Mouse (Mus musculus): ENCODE results near the gene Vmn1r183. TPM values are rescaled to one million over a fixed set of nuclear protein-coding genes. Genes with fewer than 3 reads are reported as not detected.
A peak's percentile ranks its signal among the peaks of the same experiment; 100 is the strongest.

Vmn1r183 gene
- polyA plus RNA-seq, 2 experiments, result not detected

DNA sequence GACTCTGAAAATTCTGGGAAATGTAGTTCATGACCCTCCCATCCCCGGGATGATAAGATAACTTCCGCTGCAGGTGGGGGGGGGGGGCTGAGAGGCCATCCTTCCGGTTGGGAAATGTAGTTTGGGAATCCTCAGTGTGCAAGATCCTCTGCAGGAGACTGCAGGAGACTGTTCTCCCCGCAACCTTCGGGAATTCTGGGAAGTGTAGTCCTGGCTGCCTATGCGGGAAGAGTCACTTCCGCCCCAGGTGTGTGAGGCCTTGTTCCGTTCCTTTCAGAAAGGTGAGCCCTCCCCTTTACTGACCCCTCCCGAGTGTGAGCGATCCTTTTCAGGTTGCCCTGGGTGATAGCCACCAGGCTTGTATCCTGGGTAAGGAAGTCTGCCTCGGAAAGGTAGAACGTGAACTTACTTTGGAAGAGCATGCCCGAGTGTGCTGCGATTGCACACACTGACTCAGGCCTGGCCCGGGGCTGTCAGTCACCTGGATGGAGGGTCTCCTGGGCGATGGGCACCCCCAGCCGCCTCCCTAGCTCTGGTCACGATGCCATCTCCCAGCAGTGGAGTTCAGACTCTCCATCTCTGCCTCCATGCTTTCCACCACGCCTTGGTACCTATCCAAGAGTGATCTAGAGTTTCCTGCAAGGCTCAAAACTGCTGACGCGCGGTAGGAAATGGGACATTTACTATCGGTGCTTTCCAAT lies 59.3 kb downstream of the Vmn1r183 start, which contains the start of gene Zfp112:
Zfp112 (plus strand) TSS at position 159 of the 701 bp plus-strand sequence.
- peak; percentile 96 for ATAC-seq (ENCODE audit: low FRiP score, low read depth)
- peak within 1 kb of the TSS; percentile 80 for H3K27ac ChIP-seq (replicated peaks; ENCODE audit: low read depth, low read length)
- DNase-seq (ENCODE audit: low spot score), result peak; percentile 95
- WGBS, result under 1% methylated on average over 22 of the region's 23 CpGs
- H3K9ac ChIP-seq (ENCODE audit: low read depth, low read length, severe bottlenecking), result peak within 1 kb of the TSS; percentile 79
- H3K27me3 ChIP-seq (ENCODE audit: control insufficient read depth, insufficient read depth, low read length), result no peaks in the 10 kb centered on the region
- no peaks in the 10 kb centered on the region for H3K4me1 ChIP-seq (ENCODE audit: control insufficient read depth, insufficient read depth, low read length)
- TF ChIP-seq POLR2A (IDR thresholded peaks at IDR 0.05; ENCODE audit: borderline replicate concordance, extremely low read depth, insufficient read depth, insufficient read length), result 0 out of 2 replicates have a peak, but pooled peaks have one; percentile 12
- peaks cover 15% of the 10 kb centered on the region for H3K36me3 ChIP-seq (ENCODE audit: control insufficient read depth, insufficient read depth, low read length)
- H3K4me2 ChIP-seq (replicated peaks; ENCODE audit: low read depth, low read length, severe bottlenecking), result peak within 1 kb of the TSS; percentile 65
- H3K4me3 ChIP-seq (replicated peaks; ENCODE audit: low read length), result peak within 1 kb of the TSS; percentile 71
- peaks cover 21% of the 10 kb centered on the region for H3K9me3 ChIP-seq (ENCODE audit: control insufficient read depth, low read length)

DNA sequence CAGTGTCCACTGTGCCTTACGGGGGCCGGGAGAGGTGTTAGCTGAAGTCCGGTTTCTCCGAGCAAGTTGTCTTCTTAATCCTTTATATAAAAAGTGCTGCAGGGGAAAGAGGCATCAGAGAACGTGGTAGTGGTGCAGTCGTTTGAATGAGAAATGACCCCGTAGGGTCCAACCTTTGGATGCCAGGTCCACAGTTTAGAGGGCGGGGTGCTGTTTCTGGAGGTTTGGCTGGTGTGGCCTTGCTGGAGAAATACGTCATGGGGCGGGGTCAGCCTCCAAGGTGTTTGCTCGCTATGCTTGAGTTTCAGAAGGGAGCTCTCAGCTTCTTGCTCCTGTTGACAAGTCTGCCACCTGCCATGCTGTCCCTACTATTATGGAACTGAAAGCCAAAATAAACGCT lies 59.9 kb downstream of the Vmn1r183 start:
- no peaks in the 10 kb centered on the region for H3K27me3 ChIP-seq (ENCODE audit: control insufficient read depth, insufficient read depth, low read length)
- peaks cover 14% of the 10 kb centered on the region for H3K9me3 ChIP-seq (ENCODE audit: control insufficient read depth, low read length)
- H3K36me3 ChIP-seq (ENCODE audit: control insufficient read depth, insufficient read depth, low read length), result peaks cover 8% of the 10 kb centered on the region
- WGBS, result 11% methylated on average over 12 of the region's 12 CpGs
- H3K4me2 ChIP-seq (replicated peaks; ENCODE audit: low read depth, low read length, severe bottlenecking), result peak overlapping the region; percentile 65
- H3K9ac ChIP-seq (ENCODE audit: low read depth, low read length, severe bottlenecking), result peak overlapping the region; percentile 79
- peak overlapping the region; percentile 80 for H3K27ac ChIP-seq (replicated peaks; ENCODE audit: low read depth, low read length)
- no peak for ATAC-seq (ENCODE audit: low FRiP score, low read depth)
- peak; percentile 31 for DNase-seq (ENCODE audit: low spot score)
- no peak for TF ChIP-seq POLR2A (IDR thresholded peaks at IDR 0.05; ENCODE audit: borderline replicate concordance, extremely low read depth, insufficient read depth, insufficient read length)
- H3K4me3 ChIP-seq (replicated peaks; ENCODE audit: low read length), result peak overlapping the region; percentile 71
- H3K4me1 ChIP-seq (ENCODE audit: control insufficient read depth, insufficient read depth, low read length), result no peaks in the 10 kb centered on the region

Other genes starting within 250 kb of the Vmn1r183 start
- gene Vmn1r175, start 242.6 kb upstream of the Vmn1r183 start, polyA plus RNA-seq (2012; rRNA removed), result not detected in 2 replicates
- gene Vmn1r175, start 242.6 kb upstream of the Vmn1r183 start, polyA plus RNA-seq (2014; fragmentation: Nextera tagmentation; extraction: Ambion mirVana), result not detected in 2 replicates
- not detected in 2 replicates for gene Vmn1r176, start 215.9 kb upstream of the Vmn1r183 start, polyA plus RNA-seq (2012; rRNA removed)
- gene Vmn1r176, start 215.9 kb upstream of the Vmn1r183 start, polyA plus RNA-seq (2014; fragmentation: Nextera tagmentation; extraction: Ambion mirVana), result not detected in 2 replicates
- not detected in 2 replicates for gene Vmn1r177, start 186.8 kb upstream of the Vmn1r183 start, polyA plus RNA-seq (2012; rRNA removed)
- gene Vmn1r177, start 186.8 kb upstream of the Vmn1r183 start, polyA plus RNA-seq (2014; fragmentation: Nextera tagmentation; extraction: Ambion mirVana), result not detected in 2 replicates
- not detected in 2 replicates for gene Vmn1r178, start 161.2 kb upstream of the Vmn1r183 start, polyA plus RNA-seq (2012; rRNA removed)
- gene Vmn1r178, start 161.2 kb upstream of the Vmn1r183 start, polyA plus RNA-seq (2014; fragmentation: Nextera tagmentation; extraction: Ambion mirVana), result not detected in 2 replicates
- gene Vmn1r179, start 126.3 kb upstream of the Vmn1r183 start, polyA plus RNA-seq (2012; rRNA removed), result not detected in 2 replicates
- gene Vmn1r179, start 126.3 kb upstream of the Vmn1r183 start, polyA plus RNA-seq (2014; fragmentation: Nextera tagmentation; extraction: Ambion mirVana), result not detected in 2 replicates
- not detected in 2 replicates for gene Vmn1r180, start 102.6 kb upstream of the Vmn1r183 start, polyA plus RNA-seq (2012; rRNA removed)
- gene Vmn1r180, start 102.6 kb upstream of the Vmn1r183 start, polyA plus RNA-seq (2014; fragmentation: Nextera tagmentation; extraction: Ambion mirVana), result not detected in 2 replicates
- not detected in 2 replicates for gene Vmn1r181, start 78.6 kb upstream of the Vmn1r183 start, polyA plus RNA-seq (2012; rRNA removed)
- gene Vmn1r181, start 78.6 kb upstream of the Vmn1r183 start, polyA plus RNA-seq (2014; fragmentation: Nextera tagmentation; extraction: Ambion mirVana), result not detected in 2 replicates
- not detected in 2 replicates for gene V1rd19, start 51.6 kb upstream of the Vmn1r183 start, polyA plus RNA-seq (2012; rRNA removed)
- not detected in 2 replicates for gene V1rd19, start 51.6 kb upstream of the Vmn1r183 start, polyA plus RNA-seq (2014; fragmentation: Nextera tagmentation; extraction: Ambion mirVana)
- 24.0 and 24.4 TPM in 2 replicates for gene Zfp180, start 28.7 kb downstream of the Vmn1r183 start, polyA plus RNA-seq (2012; rRNA removed)
- 19.6 and 21.9 TPM in 2 replicates for gene Zfp180, start 28.7 kb downstream of the Vmn1r183 start, polyA plus RNA-seq (2014; fragmentation: Nextera tagmentation; extraction: Ambion mirVana)
- 3.6 and 5.1 TPM in 2 replicates for gene Zfp112, start 59.1 kb downstream of the Vmn1r183 start, polyA plus RNA-seq (2012; rRNA removed)
- 5.9 and 8.5 TPM in 2 replicates for gene Zfp112, start 59.1 kb downstream of the Vmn1r183 start, polyA plus RNA-seq (2014; fragmentation: Nextera tagmentation; extraction: Ambion mirVana)
- gene Zfp235, start 80.9 kb downstream of the Vmn1r183 start, polyA plus RNA-seq (2012; rRNA removed), result 13.5 and 16.7 TPM in 2 replicates
- gene Zfp235, start 80.9 kb downstream of the Vmn1r183 start, polyA plus RNA-seq (2014; fragmentation: Nextera tagmentation; extraction: Ambion mirVana), result 17.5 and 20.9 TPM in 2 replicates
- 3.2 and 3.5 TPM in 2 replicates for gene Zfp114, start 121.8 kb downstream of the Vmn1r183 start, polyA plus RNA-seq (2012; rRNA removed)
- gene Zfp114, start 121.8 kb downstream of the Vmn1r183 start, polyA plus RNA-seq (2014; fragmentation: Nextera tagmentation; extraction: Ambion mirVana), result 4.0 and 5.0 TPM in 2 replicates
- gene Zfp111, start 158.2 kb downstream of the Vmn1r183 start, polyA plus RNA-seq (2012; rRNA removed), result 6.1 and 7.0 TPM in 2 replicates
- gene Zfp111, start 158.2 kb downstream of the Vmn1r183 start, polyA plus RNA-seq (2014; fragmentation: Nextera tagmentation; extraction: Ambion mirVana), result 12.7 TPM in 2 replicates
- 4.4 and 4.7 TPM in 2 replicates for gene Zfp109, start 184.3 kb downstream of the Vmn1r183 start, polyA plus RNA-seq (2012; rRNA removed)
- 3.7 and 5.5 TPM in 2 replicates for gene Zfp109, start 184.3 kb downstream of the Vmn1r183 start, polyA plus RNA-seq (2014; fragmentation: Nextera tagmentation; extraction: Ambion mirVana)
- gene Zfp108, start 201.5 kb downstream of the Vmn1r183 start, polyA plus RNA-seq (2012; rRNA removed), result 3.1 and 4.1 TPM in 2 replicates
- gene Zfp108, start 201.5 kb downstream of the Vmn1r183 start, polyA plus RNA-seq (2014; fragmentation: Nextera tagmentation; extraction: Ambion mirVana), result 4.8 and 6.1 TPM in 2 replicates
- 5.8 and 6.2 TPM in 2 replicates for gene Zfp93, start 217.2 kb downstream of the Vmn1r183 start, polyA plus RNA-seq (2012; rRNA removed)
- gene Zfp93, start 217.2 kb downstream of the Vmn1r183 start, polyA plus RNA-seq (2014; fragmentation: Nextera tagmentation; extraction: Ambion mirVana), result 8.2 and 14.2 TPM in 2 replicates
- 36.8 and 45.0 TPM in 2 replicates for gene Zfp61, start 248.0 kb downstream of the Vmn1r183 start, polyA plus RNA-seq (2012; rRNA removed)
- 38.7 and 39.7 TPM in 2 replicates for gene Zfp61, start 248.0 kb downstream of the Vmn1r183 start, polyA plus RNA-seq (2014; fragmentation: Nextera tagmentation; extraction: Ambion mirVana)